Mouse (Mus musculus) ES-Bruce4 (cell line): Measurements from ENCODE around the gene Lonp1. TPM values are rescaled to one million over a fixed set of nuclear protein-coding genes. Genes with fewer than 3 reads are reported as not detected.

Experiments
- H3K27ac ChIP-seq: 2 replicates; pipeline ENCODE4 v1.5.1; 2012; ENCODE audit warnings: low read length, inconsistent platforms; ENCODE audit not compliant: insufficient read depth
- H3K27me3 ChIP-seq: 2 replicates; pipeline ENCODE4 v1.6.1; 2012; ENCODE audit warnings: mild to moderate bottlenecking, low read length, inconsistent platforms; ENCODE audit not compliant: control insufficient read depth, poor library complexity, insufficient read depth, severe bottlenecking
- H3K36me3 ChIP-seq: 2 replicates; pipeline ENCODE4 v1.6.1; 2012; ENCODE audit warnings: inconsistent platforms, mild to moderate bottlenecking, low read length, moderate library complexity; ENCODE audit not compliant: control insufficient read depth, poor library complexity, insufficient read depth, severe bottlenecking
- H3K4me1 ChIP-seq: one replicate; pipeline ENCODE4 v1.8.1; 2011; ENCODE audit warnings: low read length; ENCODE audit not compliant: control insufficient read depth, insufficient read depth
- H3K4me3 ChIP-seq: 2 replicates; pipeline ENCODE4 v1.5.1; 2011; ENCODE audit warnings: low read depth, mild to moderate bottlenecking, low read length
- H3K9ac ChIP-seq: 2 replicates; pipeline ENCODE4 v1.6.1; 2012; ENCODE audit warnings: low read depth, mild to moderate bottlenecking, inconsistent platforms; ENCODE audit not compliant: poor library complexity, severe bottlenecking
- H3K9me3 ChIP-seq: replicated peaks from 2 replicates; pipeline ENCODE4 v1.6.1; 2012; ENCODE audit warnings: mild to moderate bottlenecking, low read length, inconsistent platforms; ENCODE audit not compliant: control insufficient read depth, poor library complexity, insufficient read depth, severe bottlenecking
- CTCF ChIP-seq: IDR thresholded peaks from one replicate; pipeline ENCODE4 v1.8.1; 2011; ENCODE audit warnings: low read depth, low read length
- EP300 ChIP-seq: IDR thresholded peaks from 2 replicates; pipeline ENCODE4 v1.6.1; 2011; ENCODE audit warnings: low read depth, low read length; ENCODE audit not compliant: insufficient read depth
- POLR2A ChIP-seq: IDR thresholded peaks from one replicate; pipeline ENCODE4 v1.8.1; 2011; ENCODE audit warnings: low read length; ENCODE audit not compliant: insufficient read depth
- polyA plus RNA-seq: library from polyadenylated mRNA; stranded (reverse); fragments of >200 nt; gene quantifications from 2 replicates; pipeline ENCODE4 v1.2.4, GENCODE M21; 2011; ENCODE audit warnings: low read depth; ENCODE audit not compliant: missing spikeins, insufficient read depth, insufficient read length

Gene Lonp1
- polyA plus RNA-seq, 1 experiment, result 60.3 TPM

- H3K9ac ChIP-seq, result no peak overlapping the region
- H3K9me3 ChIP-seq, result no peaks in the 10 kb centered on the region
- H3K27me3 ChIP-seq, result no peaks in the 10 kb centered on the region
- H3K27ac ChIP-seq, result no peak overlapping the region
- peaks cover 52% of the 10 kb centered on the region for H3K36me3 ChIP-seq
- no peak overlapping the region for H3K4me3 ChIP-seq
- no peaks in the 10 kb centered on the region for H3K4me1 ChIP-seq
- no peak for TF ChIP-seq EP300
- TF ChIP-seq POLR2A, result no peak
- TF ChIP-seq CTCF, result no peak
Observed at GRCm38 (mm10) chr17:56605431-56605830, 21.3 kb downstream of the Lonp1 start.

DNA sequence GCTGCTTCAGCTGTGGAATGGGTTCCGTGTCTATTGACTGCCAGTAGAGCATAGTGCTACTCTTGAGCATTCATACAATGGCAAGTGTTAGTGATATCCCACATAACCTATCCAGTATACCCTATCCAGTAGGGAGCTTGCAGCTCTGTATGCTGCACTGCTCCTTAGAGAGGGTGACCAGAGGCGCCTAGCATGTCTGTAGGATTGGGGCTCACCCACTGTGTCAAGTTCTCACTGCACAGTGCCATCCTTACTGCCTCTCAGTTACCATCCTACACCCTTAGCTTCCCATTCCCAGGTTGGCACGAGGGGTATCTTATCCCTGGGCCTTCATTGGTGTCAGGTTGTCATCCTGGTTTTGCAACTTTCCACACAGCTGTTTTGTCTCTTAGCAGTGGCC is 22.3 kb downstream of the Lonp1 start:
- Histone ChIP-seq H3K4me1 (no peaks in the 10 kb centered on the region), H3K27me3 (no peaks in the 10 kb centered on the region), H3K9ac (no peak overlapping the region), H3K36me3 (peaks cover 62% of the 10 kb centered on the region), H3K27ac (no peak overlapping the region), H3K9me3 (no peaks in the 10 kb centered on the region), H3K4me3 (no peak overlapping the region)
- TF ChIP-seq EP300 (no peak), CTCF (no peak), POLR2A (no peak)

GRCm38 (mm10) chr17:56604070-56604380 is 22.7 kb downstream of the Lonp1 start:
- TF ChIP-seq CTCF (no peak), POLR2A (no peak), EP300 (no peak)
- no peaks in the 10 kb centered on the region for H3K9me3 ChIP-seq
- H3K36me3 ChIP-seq, result peaks cover 65% of the 10 kb centered on the region
- no peak overlapping the region for H3K9ac ChIP-seq
- H3K27me3 ChIP-seq, result no peaks in the 10 kb centered on the region
- H3K4me3 ChIP-seq, result no peak overlapping the region
- no peaks in the 10 kb centered on the region for H3K4me1 ChIP-seq
- no peak overlapping the region for H3K27ac ChIP-seq

- H3K9ac ChIP-seq, result no peak overlapping the region
- H3K27me3 ChIP-seq, result no peaks in the 10 kb centered on the region
- no peaks in the 10 kb centered on the region for H3K4me1 ChIP-seq
- no peak for TF ChIP-seq POLR2A
- TF ChIP-seq EP300, result no peak
- TF ChIP-seq CTCF, result no peak
- H3K9me3 ChIP-seq, result no peaks in the 10 kb centered on the region
- peaks cover 65% of the 10 kb centered on the region for H3K36me3 ChIP-seq
- H3K4me3 ChIP-seq, result 0 out of 2 replicates have a peak overlapping the region, but pooled peaks have one; percentile 4
- H3K27ac ChIP-seq, result no peak overlapping the region
Observed at GRCm38 (mm10) chr17:56603186-56604069, 23.3 kb downstream of the Lonp1 start.

- no peak for TF ChIP-seq EP300
- TF ChIP-seq CTCF, result no peak
- TF ChIP-seq POLR2A, result no peak
- Histone ChIP-seq H3K27ac (no peak overlapping the region), H3K4me3 (no peak overlapping the region), H3K27me3 (no peaks in the 10 kb centered on the region), H3K4me1 (no peaks in the 10 kb centered on the region), H3K36me3 (peaks cover 56% of the 10 kb centered on the region), H3K9ac (no peak overlapping the region), H3K9me3 (no peaks in the 10 kb centered on the region)
Observed at GRCm38 (mm10) chr17:56593527-56594271, 33.0 kb downstream of the Lonp1 start.

DNA sequence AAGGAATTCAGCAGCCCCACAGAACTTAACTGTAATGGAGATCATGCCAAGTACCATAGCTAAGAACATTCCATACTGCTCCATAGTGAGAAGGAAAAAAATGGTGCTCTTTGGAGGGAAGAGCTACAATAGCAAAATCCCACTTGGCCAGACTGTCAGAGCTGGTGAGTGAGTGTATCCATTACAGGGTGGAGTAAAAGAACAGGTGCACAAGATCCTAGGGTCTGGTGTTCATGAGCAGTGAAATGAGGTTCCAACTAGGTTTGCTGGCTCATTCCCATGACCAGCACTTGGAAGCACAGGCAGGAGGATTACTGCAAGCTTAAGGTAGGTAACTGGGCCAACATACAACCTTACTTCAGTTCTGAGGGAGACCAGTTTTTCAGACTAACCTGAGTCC is 34.1 kb downstream of the Lonp1 start:
- TF ChIP-seq EP300, result no peak
- TF ChIP-seq POLR2A, result no peak
- TF ChIP-seq CTCF, result no peak
- no peaks in the 10 kb centered on the region for H3K9me3 ChIP-seq
- no peaks in the 10 kb centered on the region for H3K27me3 ChIP-seq
- peaks cover 60% of the 10 kb centered on the region for H3K36me3 ChIP-seq
- no peak overlapping the region for H3K9ac ChIP-seq
- H3K4me1 ChIP-seq, result no peaks in the 10 kb centered on the region
- H3K27ac ChIP-seq, result no peak overlapping the region
- no peak overlapping the region for H3K4me3 ChIP-seq
